Mouse (Mus musculus) CH12.LX (cell line): ENCODE measurements at regions not wholly inside any gene's neighbourhood (a gene's known extent, or its start where the extent isn't known, plus 50 kb on each side); places are given as distances from the start of the nearest gene placed in this dataset.

ENCODE experiments used
- DNase-seq: peaks from one replicate; pipeline ENCODE4 v3.0.0-alpha.2; 2013; ENCODE audit errors: extremely low read depth
- H3K27ac ChIP-seq: 2 replicates; pipeline ENCODE4 v1.5.1; 2012; ENCODE audit warnings: low read depth, mild to moderate bottlenecking, control low read depth, moderate library complexity; ENCODE audit not compliant: insufficient read depth
- H3K27me3 ChIP-seq: replicated peaks from 2 replicates; pipeline ENCODE3; 2012; ENCODE audit warnings: inconsistent platforms
- H3K36me3 ChIP-seq, 2 experiments: replicated peaks in 1 of 2; 2 replicates each; pipeline versions ENCODE3 to v1.6.1; 2012; ENCODE audit warnings: inconsistent platforms in 1 of 2, low read length in 1 of 2, mild to moderate bottlenecking in 1 of 2, mixed read lengths in 1 of 2, moderate library complexity in 1 of 2; ENCODE audit not compliant: control insufficient read depth in 1 of 2, insufficient read depth in 1 of 2
- H3K4me1 ChIP-seq, 2 experiments: 2 replicates each; pipeline ENCODE4 v1.6.1; 2012; ENCODE audit warnings: inconsistent platforms in 1 of 2, moderate library complexity in 1 of 2; ENCODE audit not compliant: insufficient read depth in 2 of 2, control insufficient read depth in 1 of 2
- H3K4me2 ChIP-seq: 2 replicates; pipeline ENCODE4 v1.6.1; 2012; ENCODE audit warnings: low read depth, mild to moderate bottlenecking, control low read depth; ENCODE audit not compliant: poor library complexity, insufficient read depth, severe bottlenecking
- H3K4me3 ChIP-seq, 3 experiments: fragments of 150-350 bp in 1 of 3; sonication (generic) in 1 of 3; replicated peaks in 1 of 3; 2 replicates each; pipeline versions ENCODE3 to v1.5.1; 2011 to 2012; ENCODE audit warnings: low read depth in 2 of 3, low read length in 2 of 3, mild to moderate bottlenecking in 2 of 3, moderate library complexity in 2 of 3, control low read depth in 1 of 3, improper control_type of control experiment in 1 of 3, inconsistent platforms in 1 of 3, mixed read lengths in 1 of 3; ENCODE audit not compliant: poor library complexity in 1 of 3
- H3K79me2 ChIP-seq: replicated peaks from 2 replicates; pipeline ENCODE4 v1.6.1; 2012; ENCODE audit warnings: mild to moderate bottlenecking, moderate library complexity; ENCODE audit not compliant: control insufficient read depth, poor library complexity, insufficient read depth, severe bottlenecking; ENCODE audit errors: extremely low read depth
- H3K9ac ChIP-seq: 2 replicates; pipeline ENCODE4 v1.6.1; 2012; ENCODE audit warnings: low read depth, mild to moderate bottlenecking, control low read depth, moderate library complexity; ENCODE audit not compliant: insufficient read depth
- H3K9me3 ChIP-seq: replicated peaks from 2 replicates; pipeline ENCODE3; 2012; ENCODE audit warnings: low read length, inconsistent platforms, mixed read lengths
- BHLHE40 ChIP-seq: IDR thresholded peaks from 2 replicates; pipeline ENCODE4 v1.6.1; 2011; ENCODE audit warnings: mild to moderate bottlenecking, low read depth, low read length, improper control_type of control experiment
- E2F4 ChIP-seq: IDR thresholded peaks from 2 replicates; pipeline ENCODE4 v1.6.1; 2011; ENCODE audit warnings: low read depth, low read length, improper control_type of control experiment; ENCODE audit not compliant: insufficient replicate concordance
- EP300 ChIP-seq: IDR thresholded peaks from 2 replicates; pipeline ENCODE4 v1.6.1; 2011; ENCODE audit warnings: low read length, improper control_type of control experiment
- ETS1 ChIP-seq: conservative IDR thresholded peaks from 2 replicates; pipeline ENCODE4 v1.6.1; 2012; ENCODE audit warnings: low read depth, mild to moderate bottlenecking, inconsistent platforms, low read length, improper control_type of control experiment, moderate library complexity
- IRF4 ChIP-seq: IDR thresholded peaks from 2 replicates; pipeline ENCODE4 v1.6.1; 2014; ENCODE audit warnings: low read depth, mild to moderate bottlenecking, inconsistent platforms, low read length, improper control_type of control experiment
- JUN ChIP-seq: IDR thresholded peaks from 2 replicates; pipeline ENCODE4 v1.6.1; 2011; ENCODE audit warnings: low read depth, mild to moderate bottlenecking, low read length, improper control_type of control experiment, moderate library complexity; ENCODE audit not compliant: insufficient read depth
- JUND ChIP-seq: conservative IDR thresholded peaks from 2 replicates; pipeline ENCODE4 v1.6.1; 2011; ENCODE audit warnings: low read depth, low read length, improper control_type of control experiment
- MAFK ChIP-seq: IDR thresholded peaks from 2 replicates; pipeline ENCODE4 v1.6.1; 2011; ENCODE audit warnings: low read length, improper control_type of control experiment; ENCODE audit not compliant: insufficient replicate concordance
- MXI1 ChIP-seq: IDR thresholded peaks from 2 replicates; pipeline ENCODE4 v1.6.1; 2011; ENCODE audit warnings: mild to moderate bottlenecking, low read depth, low read length, improper control_type of control experiment
- NELFE ChIP-seq: IDR thresholded peaks from 2 replicates; pipeline ENCODE4 v1.6.1; 2011; ENCODE audit warnings: low read depth, low read length, improper control_type of control experiment
- POLR2A ChIP-seq: IDR thresholded peaks from 2 replicates; pipeline ENCODE4 v1.6.1; 2011; ENCODE audit warnings: low read depth, mild to moderate bottlenecking, improper control_type of control experiment, low read length
- POLR2AphosphoS2 ChIP-seq: IDR thresholded peaks from 2 replicates; pipeline ENCODE4 v1.6.1; 2011; ENCODE audit warnings: low read depth, low read length, improper control_type of control experiment
- RAD21 ChIP-seq: IDR thresholded peaks from 2 replicates; pipeline ENCODE4 v1.6.1; 2011; ENCODE audit warnings: low read depth, mild to moderate bottlenecking, low read length, improper control_type of control experiment, moderate library complexity
- RCOR1 ChIP-seq: conservative IDR thresholded peaks from 2 replicates; pipeline ENCODE4 v1.6.1; 2012; ENCODE audit warnings: low read depth, mild to moderate bottlenecking, inconsistent platforms, low read length, improper control_type of control experiment
- USF2 ChIP-seq: conservative IDR thresholded peaks from 2 replicates; pipeline ENCODE4 v1.6.1; 2011; ENCODE audit warnings: low read depth, low read length, improper control_type of control experiment
- ZMIZ1 ChIP-seq: IDR thresholded peaks from 2 replicates; pipeline ENCODE4 v1.6.1; 2012; ENCODE audit warnings: low read depth, mild to moderate bottlenecking, inconsistent platforms, low read length, improper control_type of control experiment
- dilution Hi-C: fragments of 300-500 bp; cut with MboI; formaldehyde crosslinking; loops from 2 replicates; pipeline ENCODE4 v1.14.3; 2020; ENCODE audit warnings: low sequenced_read_pairs; ENCODE audit not compliant: extremely low pct_unique_long_range_greater_than_20kb, extremely low pct_ligation_motif_present
- in situ Hi-C: fragments of 300-500 bp; cut with MboI; formaldehyde crosslinking; loops from 3 replicates; pipeline ENCODE4 v1.14.3; 2019; ENCODE audit warnings: low sequenced_read_pairs, low pct_ligation_motif_present, low pct_unique_long_range_greater_than_20kb, mixed read lengths

DNA sequence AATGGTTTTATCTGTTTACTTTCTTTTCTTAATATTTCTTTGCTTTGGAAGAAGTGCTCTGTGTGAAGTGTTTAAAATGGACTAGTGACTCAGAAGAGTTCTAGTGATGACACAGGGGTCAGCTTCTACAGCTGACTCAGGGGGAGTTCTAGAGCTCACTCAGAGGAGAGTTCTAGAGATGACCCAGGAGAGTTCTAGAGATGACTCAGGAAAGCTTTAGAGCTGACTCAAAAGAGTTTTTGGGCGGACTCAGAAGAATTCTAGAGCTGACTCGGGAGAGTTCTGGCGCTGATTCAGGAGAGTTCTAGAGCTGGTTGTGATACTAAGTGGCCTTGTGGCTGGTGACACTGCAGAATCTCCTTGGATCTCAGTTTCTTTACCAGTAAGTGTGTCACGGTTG, 593.8 kb downstream of the Bcl11a start:
- no peaks in the 10 kb centered on the region for H3K79me2 ChIP-seq
- no peaks in the 10 kb centered on the region for H3K36me3 ChIP-seq
- in situ Hi-C loops = no loop called here
- no peak overlapping the region for H3K4me3 ChIP-seq
- H3K27me3 ChIP-seq = no peaks in the 10 kb centered on the region
- TF ChIP-seq JUN = peak; percentile 55; the same call in 1 of the 2 replicates
- TF ChIP-seq USF2 = no peak
- TF ChIP-seq RCOR1 = 0 out of 2 replicates have a peak, but pooled peaks have one; percentile 53
- TF ChIP-seq ETS1 = peak; percentile 74
- TF ChIP-seq JUND = peak; percentile 64
- no peak for TF ChIP-seq NELFE
- no peak for TF ChIP-seq POLR2AphosphoS2
- no peak for TF ChIP-seq RAD21
- no peak for TF ChIP-seq E2F4
- no peak for TF ChIP-seq ZMIZ1
- TF ChIP-seq EP300 = peak; percentile 59
- peak; percentile 39; the same call in 1 of the 2 replicates for TF ChIP-seq MAFK
- peak; percentile 27; the same call in 1 of the 2 replicates for TF ChIP-seq BHLHE40
- no peak for TF ChIP-seq MXI1
- TF ChIP-seq IRF4 = peak; percentile 81
- TF ChIP-seq, all 38 proteins: peak for 8
- dilution Hi-C loops = no loop called here
- DNase-seq = peak; percentile 76
- H3K9me3 ChIP-seq = no peaks in the 10 kb centered on the region
- H3K9ac ChIP-seq = no peak overlapping the region
- H3K4me2 ChIP-seq = no peak overlapping the region
- H3K27ac ChIP-seq = no peak overlapping the region
- H3K4me1 ChIP-seq = peaks cover 0 to 15% of the 10 kb centered on the region in 2 experiments; a peak in 2 of 4 replicates

DNA sequence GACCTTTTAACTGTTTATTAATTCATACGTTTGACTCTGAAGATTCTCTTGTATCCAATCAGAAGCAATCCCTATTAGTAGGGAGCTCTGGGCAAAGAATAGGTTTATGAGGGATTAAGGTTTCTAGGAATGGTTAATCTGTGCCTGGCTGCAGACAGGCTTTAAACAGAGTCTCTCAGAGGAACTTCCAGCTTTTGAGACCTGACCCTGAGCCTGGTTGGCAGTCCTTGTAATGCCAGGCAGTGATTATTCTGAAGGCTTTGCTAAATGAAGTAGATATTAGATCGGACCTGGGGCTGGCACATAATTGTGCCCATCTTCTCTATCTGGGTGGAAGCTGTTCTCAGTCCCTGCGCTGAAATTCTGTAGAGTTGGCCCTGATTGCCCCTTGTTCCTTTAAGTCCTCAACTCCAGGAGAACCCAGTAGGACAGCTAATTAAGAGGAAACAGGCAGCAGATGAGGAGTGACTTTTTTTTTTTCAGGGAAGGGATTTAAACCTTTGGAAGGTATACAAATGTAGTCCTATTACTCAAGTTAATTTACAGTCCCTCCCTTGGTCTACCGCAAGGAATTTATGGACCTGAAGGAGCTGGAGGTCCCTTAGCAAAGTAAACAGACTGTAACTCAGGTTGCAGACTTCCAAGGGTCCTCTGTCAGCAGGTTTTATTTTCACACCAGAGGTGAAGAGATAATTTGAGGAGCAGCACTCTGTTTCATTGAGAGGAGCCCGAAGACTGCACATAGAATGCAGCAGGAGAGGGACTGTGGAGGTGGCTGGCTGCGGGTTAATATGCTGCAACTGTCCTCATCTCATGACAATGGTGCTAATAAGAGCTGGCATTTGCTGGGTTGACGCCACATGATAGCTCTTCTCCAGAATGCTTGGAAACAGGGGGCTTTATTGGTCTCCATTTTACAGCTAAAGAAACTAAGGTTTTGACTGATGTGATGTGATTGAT, 595.7 kb downstream of the Bcl11a start:
- Histone ChIP-seq H3K4me2 (no peak overlapping the region), H3K9ac (no peak overlapping the region), H3K79me2 (no peaks in the 10 kb centered on the region), H3K36me3 (no peaks in the 10 kb centered on the region), H3K9me3 (no peaks in the 10 kb centered on the region), H3K27me3 (no peaks in the 10 kb centered on the region), H3K4me1 (peaks cover 0 to 15% of the 10 kb centered on the region in 2 experiments; a peak in 2 of 4 replicates), H3K27ac (no peak overlapping the region), H3K4me3 (no peak overlapping the region)
- dilution Hi-C loops = no loop called here
- no peak for DNase-seq
- TF ChIP-seq POLR2A = no peak
- in situ Hi-C loops = no loop called here
